Mouse (Mus musculus) CD8-positive naive resting alpha-beta T cell, adult 57 days (primary cell): Measurements from ENCODE around the gene Pdcd11. TPM values are rescaled to one million over a fixed set of nuclear protein-coding genes. Genes with fewer than 3 reads are reported as not detected.

Experiments used
- total RNA-seq: library from RNA; stranded (reverse); gene quantifications from one replicate; pipeline ENCODE4 v1.2.4, GENCODE M21; 2023

Pdcd11 gene
- total RNA-seq: 45.4 TPM

DNA sequence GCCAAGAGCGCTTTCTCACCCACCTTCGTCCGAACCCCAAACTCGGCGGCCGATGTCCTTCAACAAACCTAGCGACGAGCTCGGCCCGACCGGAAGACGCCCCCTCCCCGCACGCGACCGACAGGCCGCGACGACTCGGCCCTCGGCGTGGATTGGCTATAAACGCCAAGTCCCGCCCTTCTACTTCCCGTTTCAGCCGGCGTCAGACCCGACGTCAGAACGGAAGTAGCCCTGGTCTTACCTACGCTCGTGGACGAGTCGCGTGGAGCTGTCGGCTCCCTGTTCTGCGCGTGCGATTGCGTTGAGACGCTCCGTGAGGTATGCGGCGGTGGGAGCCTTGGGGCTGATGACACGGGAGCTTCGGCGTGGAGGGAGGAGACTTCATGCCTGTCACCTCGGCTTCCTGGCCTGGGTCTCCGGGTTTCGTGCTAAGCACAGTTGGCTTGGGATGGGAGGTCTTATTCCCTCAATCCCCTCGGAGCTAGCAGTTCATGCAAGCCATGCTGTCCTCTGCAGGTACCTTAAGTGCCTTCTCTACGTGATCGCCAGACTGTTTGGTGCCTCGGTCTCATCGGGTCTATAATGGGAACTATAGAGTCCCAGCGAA, at the start of gene Pdcd11, which contains the start of gene Usmg5:
Pdcd11 (plus strand) TSS at position 219 of the 607 bp plus-strand sequence.
Usmg5 (minus strand) TSS at position 98 of the 607 bp plus-strand sequence.

DNA sequence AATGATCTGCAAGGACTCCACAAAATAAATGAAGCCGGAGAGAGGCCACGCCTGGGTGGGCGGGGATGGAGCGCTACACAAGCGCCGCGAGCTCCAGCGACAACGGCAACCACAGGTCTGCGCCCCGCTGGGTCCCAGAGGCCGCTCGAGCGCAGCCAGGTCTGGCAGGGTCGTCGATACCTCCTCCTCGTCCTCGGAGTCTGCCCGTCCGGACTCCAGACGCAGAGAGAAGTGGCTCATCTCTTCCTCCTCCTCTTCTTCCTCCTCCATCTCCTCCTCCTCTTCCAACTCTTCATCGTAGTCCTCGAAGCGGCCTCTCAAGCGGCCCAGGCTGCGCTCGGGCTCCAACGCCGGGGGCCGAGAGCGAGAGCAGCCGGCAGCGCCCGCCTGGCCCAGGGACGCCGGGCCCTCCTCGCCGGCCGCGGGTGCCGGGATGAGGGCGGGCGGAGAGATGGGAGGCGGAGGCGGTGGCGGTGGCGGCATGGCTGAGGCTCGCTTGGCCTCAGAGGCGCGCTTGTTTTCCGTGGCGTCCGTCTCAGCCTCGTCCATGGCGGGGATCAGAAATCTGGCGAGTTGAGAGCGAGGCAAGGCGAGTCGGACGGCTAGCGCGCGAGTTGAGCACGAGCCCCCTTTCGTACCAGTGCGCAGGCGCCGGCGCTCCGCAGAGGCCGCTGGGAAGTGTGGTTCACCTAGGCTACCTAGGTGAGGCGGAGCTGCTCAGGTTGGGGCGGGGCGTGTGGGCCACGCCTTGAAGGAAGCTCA, 40.1 kb upstream of the Pdcd11 start, which contains the start of gene Pcgf6:
Pcgf6 (minus strand) TSS at position 636 of the 762 bp plus-strand sequence.

DNA sequence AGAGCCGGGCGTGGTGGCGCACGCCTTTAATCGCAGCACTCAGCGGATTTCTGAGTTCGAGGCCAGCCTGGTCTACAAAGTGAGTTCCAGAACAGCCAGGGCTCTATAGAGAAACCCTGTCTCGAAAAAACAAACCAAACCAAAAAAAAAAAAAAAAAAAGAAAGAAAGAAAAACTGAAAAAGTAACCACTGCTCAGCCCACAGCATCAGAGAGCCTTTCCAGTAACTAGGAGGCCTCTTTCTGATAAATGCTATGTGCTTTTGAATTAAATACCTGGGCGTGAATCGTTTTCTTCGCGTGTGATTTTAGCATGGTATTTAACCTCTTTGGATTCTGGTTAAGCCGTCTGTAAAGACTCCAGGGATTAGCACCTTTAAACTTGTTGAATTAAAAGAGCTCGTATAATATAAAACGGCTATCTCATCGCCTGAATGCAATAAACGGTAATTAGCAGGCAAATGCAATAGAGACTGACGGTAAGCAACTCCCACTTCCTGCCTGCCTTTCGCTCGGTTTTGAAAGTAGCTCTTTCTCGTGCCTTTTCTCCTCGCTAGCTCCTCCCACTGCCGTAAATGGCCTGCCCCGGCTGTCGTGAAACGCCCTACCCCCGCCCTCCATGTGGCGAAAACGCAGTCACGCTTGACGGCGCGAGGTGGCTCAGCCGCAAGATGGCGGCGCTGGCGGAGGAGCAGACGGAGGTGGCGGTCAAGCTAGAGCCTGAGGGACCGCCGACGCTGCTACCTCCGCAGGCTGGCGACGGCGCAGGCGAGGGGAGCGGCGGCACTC, 23.3 kb upstream of the Pdcd11 start, which contains the start of gene Taf5:
Taf5 (plus strand) TSS at position 651 of the 787 bp plus-strand sequence.

GRCm38 (mm10) chr19:47137771-47138421, 47.3 kb downstream of the Pdcd11 start, which contains the start of gene Calhm2:
Gene Calhm2 (minus strand): TSS chr19:47138294.

DNA sequence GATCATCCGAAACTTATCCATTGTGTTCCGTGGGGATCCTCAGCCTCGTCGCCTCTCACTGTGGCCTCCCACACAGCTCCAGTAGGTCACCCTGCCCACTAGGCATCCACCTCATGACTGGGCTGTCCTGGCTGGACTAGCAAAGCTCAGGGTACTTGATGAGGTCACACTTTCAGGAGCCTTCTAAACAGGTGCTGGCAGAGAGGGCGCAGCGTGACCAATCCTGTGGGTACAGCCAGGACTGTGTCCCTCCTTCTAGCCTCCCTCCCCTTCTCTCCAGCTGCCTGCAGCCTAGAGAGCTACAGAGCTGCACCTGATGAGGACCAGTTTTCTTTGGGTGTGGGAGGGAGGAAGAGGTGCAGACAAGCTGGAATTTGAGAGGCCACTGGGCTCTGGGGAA, 53.6 kb downstream of the Pdcd11 start, which contains the start of gene Calhm1:
Calhm1 (minus strand) TSS at position 101 of the 400 bp plus-strand sequence.

DNA sequence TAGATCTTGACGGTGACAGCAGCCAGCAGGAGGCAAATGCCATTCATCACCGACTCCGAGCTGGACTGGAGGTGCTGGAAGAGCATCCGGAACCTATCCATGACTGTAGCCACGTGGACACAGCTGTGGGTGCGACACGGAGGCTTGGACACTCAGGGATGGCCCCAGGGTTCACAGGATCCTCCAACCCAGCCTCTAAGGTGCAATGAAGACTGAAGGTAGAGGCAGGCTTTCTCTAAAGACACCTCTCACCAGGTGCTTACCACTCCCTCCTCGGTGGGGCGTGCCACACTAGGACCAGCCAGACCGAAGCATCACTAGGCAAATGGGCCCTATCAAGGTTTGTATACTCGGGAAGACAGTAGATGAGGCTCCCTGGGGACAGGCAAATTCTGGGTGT, 67.1 kb downstream of the Pdcd11 start, which contains the start of gene Calhm3:
Calhm3 (minus strand) TSS at position 101 of the 400 bp plus-strand sequence.

GRCm38 (mm10) chr19:47178431-47179271, 88.1 kb downstream of the Pdcd11 start, which contains the start of gene Neurl1a:
Gene Neurl1a (plus strand): TSS chr19:47178820.

Other genes with a start within 250 kb of the Pdcd11 start
- gene Ina, start 76.1 kb upstream of the Pdcd11 start, total RNA-seq: not detected
- 52.9 TPM for gene Nt5c2, start 75.6 kb upstream of the Pdcd11 start, total RNA-seq
- 22.4 TPM for gene Pcgf6, start 39.9 kb upstream of the Pdcd11 start, total RNA-seq
- 9.3 TPM for gene Taf5, start 23.0 kb upstream of the Pdcd11 start, total RNA-seq
- gene Usmg5, start 121 bp upstream of the Pdcd11 start, total RNA-seq: 136 TPM
- 7.7 TPM for gene Calhm2, start 47.5 kb downstream of the Pdcd11 start, total RNA-seq
- not detected for gene Calhm1, start 53.5 kb downstream of the Pdcd11 start, total RNA-seq
- not detected for gene Calhm3, start 67.0 kb downstream of the Pdcd11 start, total RNA-seq
- gene Neurl1a, start 88.1 kb downstream of the Pdcd11 start, total RNA-seq: not detected